Mouse (Mus musculus) gastrocnemius, adult 18-20 months (tissue): ENCODE data around the gene Unc79. TPM values are rescaled to one million over a fixed set of nuclear protein-coding genes. Genes with fewer than 3 reads are reported as not detected.

Source experiments
- DNase-seq: peaks from one replicate; pipeline ENCODE4 v3.0.0; 2021; ENCODE audit warnings: low spot score
- total RNA-seq, 2 experiments: library from RNA; stranded (reverse); gene quantifications; 2 replicates each; pipeline ENCODE4 v1.2.3; 2021

Unc79 gene
- total RNA-seq, 2 experiments from 2014 or later: 0.02 to 0.11 TPM

DNA sequence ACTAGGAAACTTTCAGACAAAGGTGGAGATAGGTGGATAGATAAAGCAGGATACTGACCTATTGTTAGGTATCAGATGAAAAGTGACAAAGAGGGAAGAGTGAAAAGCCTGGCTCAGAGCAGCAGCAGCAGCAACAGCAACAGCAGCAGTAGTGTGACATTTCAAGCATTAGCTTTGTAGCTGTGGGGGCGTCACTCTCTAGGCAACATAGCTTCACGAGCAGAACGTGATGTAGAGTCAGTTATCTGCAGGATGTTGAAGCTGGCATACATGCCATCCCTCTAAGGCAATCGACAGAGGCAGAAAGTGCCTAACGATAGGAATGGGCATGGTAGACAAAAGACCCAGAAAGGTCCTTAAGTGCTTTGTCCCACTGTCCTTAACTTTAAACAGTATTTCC is 173.3 kb downstream of the Unc79 start:
- DNase-seq: no peak

DNA sequence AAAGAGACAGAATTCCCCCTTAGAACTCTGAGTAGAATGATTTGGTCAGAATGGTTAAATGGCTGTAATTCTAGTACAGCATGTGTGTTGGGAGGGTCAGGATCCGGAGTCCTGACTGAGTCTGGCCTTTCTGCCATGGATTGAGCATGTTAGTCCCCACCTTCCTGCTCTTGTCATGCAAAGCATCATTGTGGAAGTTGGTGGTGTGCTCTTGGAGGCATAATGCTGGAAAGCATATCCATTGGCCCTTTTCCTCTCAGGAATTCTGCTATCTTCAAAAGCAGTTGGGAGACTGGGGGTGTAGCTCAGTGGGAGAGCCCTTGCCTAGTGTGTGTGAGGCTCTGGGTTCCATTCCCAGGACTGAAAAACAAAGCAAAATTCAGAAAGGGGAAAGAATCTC is 175.2 kb downstream of the Unc79 start:
- no peak for DNase-seq

- no peak for DNase-seq
Observed at GRCm38 (mm10) chr12:103128914-103129313, 180.3 kb downstream of the Unc79 start.

DNA sequence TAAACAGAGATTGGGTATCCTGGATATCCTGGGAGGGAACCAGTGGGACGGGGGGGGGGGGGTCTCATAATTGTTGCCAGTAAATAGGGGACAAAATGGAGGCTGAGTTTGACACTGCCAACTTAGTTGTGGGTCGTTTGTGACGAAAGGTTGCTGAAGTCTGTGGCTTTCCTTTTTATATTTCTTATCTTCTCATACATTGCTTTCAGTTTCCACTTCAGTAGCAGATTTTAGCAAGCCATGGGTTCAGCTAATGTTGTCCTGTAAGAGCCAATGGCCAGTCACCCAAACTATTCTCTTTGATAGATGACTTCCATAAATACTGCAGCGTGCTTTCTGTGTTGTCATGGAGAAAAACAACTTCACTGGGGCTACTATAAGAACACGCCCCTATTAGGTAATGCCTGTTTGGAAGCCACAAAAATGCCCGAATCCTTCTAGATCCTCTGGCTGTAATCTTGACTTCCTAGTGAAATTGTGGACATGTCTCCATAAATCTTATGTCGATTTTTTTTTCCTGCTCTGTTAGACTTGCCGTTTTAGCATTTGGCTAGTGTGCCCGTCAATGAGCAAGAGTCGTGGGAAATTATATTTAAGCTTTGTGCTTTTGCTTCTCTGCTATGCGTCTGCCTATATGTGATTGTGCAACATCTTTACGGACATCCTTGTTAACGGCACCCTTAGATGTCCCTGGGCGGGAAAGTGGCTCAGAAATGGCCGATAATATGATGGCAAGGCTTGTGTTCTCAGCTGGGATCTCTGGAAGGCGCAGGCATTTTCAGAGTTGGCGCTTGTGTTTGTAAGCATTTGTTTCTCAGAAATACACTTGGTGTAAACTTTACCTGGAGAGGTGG is 181.0 kb downstream of the Unc79 start:
- DNase-seq: no peak

- DNase-seq: no peak
Observed at GRCm38 (mm10) chr12:103131419-103131818, 182.8 kb downstream of the Unc79 start.

- DNase-seq: peak; percentile 64
Observed at GRCm38 (mm10) chr12:103142550-103143010, 193.9 kb downstream of the Unc79 start.

DNA sequence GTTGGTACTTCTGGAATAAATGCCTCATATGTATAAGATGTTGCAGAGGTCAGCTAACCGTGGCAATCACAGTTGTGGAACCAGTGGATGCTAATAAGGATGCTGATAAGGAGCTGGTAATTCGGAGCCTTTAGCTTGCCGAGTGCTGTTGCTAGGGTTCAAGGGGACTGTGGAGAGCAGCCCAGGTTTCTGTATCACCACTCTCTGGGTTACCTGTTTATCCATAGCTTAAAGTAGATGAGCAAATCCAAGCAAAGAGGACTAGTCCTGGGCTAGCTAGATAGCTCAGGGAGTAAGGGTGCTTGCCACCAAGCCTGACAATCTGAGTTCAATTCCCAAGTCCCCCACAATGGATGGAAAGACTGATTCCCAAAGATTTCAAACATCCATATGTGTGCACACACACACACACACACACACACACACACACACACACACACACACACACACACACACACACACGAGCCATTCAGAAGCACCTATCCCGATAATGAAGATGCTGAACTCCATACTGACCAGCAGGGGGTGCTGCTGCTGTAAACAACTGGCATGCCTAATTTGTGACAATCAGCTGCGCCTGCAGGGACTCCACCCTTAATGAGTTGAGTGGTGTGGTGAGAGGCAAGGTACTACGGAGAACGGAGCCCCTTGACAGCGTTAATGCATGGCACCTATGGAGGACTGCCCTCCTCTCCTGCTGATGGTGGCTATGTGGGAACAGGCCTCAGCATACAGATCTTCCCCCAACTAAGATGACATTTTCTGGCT is 195.3 kb downstream of the Unc79 start:
- peak; percentile 65 for DNase-seq

DNA sequence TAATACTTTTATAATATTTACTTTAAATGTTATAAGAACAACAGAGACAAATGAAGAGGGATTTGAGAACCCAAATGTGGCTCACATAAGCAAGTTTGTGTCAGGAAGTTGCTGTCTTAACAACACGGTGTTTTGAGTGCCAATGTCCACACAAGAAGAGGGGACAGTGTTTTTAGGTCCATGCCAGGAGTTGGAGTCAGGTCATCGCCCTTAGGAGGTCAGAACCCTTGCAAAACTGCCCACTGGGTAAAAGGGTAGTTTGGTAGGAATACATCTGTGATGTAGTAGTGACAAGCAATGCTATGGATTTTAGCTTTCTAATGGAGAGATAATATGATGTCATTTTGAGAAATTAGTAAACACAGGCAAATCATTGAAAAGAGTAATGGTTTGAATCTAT is 201.6 kb downstream of the Unc79 start:
- DNase-seq: no peak

GRCm38 (mm10) chr12:103154927-103155326 is 206.3 kb downstream of the Unc79 start:
- DNase-seq: no peak

- no peak for DNase-seq
Observed at GRCm38 (mm10) chr12:103155406-103155805, 206.7 kb downstream of the Unc79 start.

GRCm38 (mm10) chr12:103157129-103157910 is 208.7 kb downstream of the Unc79 start:
- no peak for DNase-seq

DNA sequence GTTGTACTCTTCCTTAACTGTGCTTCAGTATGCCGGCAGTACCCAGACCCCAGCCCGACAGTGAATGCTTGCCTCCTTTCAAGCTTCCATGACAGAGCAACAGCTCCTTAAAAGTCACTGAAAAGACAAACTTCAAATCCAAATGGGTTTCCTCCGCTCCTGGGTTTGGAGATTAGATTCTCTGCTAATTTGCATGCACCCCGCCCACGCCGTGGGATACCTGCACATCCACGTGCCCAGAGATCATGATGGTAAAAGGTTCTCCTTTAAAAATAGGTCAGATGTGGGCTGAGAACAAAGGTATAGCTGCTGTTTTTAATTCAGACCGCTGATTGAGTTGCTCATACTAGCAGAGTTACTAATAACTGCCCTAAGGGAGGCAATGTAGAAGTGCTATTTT is 210.4 kb downstream of the Unc79 start:
- DNase-seq: no peak

GRCm38 (mm10) chr12:103160721-103161120 is 212.1 kb downstream of the Unc79 start:
- DNase-seq: no peak

- DNase-seq: no peak
Observed at GRCm38 (mm10) chr12:103163596-103163995, 214.9 kb downstream of the Unc79 start.

DNA sequence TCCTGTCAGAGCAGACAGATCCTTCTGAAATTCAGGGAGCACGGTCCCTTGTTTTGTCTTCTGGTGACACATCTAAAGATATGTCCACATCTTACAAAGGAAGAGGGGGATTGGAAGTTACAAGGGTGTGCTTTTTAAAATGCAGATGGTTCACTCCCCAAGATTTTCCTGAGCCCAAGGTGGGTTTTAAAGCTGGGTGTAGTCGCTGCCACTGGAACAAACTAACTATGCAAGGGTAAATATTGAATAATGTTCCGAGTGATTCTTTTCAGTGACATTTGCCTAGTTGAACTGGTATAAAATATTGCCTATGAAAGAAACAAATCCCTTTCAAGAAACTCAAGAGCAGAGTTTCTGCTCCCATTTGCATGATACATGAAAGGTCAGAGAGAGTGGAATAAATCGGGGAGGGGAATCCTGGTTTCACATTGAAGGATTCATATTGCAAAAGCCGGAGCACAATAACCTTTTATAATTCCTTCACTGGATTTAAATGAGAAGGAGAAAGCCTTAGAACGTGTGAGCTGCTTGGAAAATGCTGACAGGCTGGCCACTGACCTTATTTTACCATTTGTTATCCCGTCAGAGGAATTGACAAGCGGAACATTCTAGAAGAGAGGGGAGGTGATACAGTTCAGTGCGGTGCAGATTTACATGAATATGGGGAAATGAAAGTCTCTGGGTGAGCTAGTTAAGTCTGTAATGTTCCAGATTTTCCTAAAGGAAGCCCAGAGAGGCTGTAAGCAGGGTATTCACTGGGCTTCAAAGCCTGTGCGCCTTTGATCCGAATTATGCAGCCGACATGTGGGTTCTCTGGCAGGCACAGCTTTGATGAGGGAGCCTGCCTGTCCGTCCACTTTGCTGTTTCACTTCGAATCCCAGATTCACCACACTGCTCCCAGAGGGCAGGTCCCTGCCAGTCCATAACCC is 215.7 kb downstream of the Unc79 start:
- DNase-seq: no peak

GRCm38 (mm10) chr12:103168892-103169291 is 220.2 kb downstream of the Unc79 start:
- DNase-seq: no peak

DNA sequence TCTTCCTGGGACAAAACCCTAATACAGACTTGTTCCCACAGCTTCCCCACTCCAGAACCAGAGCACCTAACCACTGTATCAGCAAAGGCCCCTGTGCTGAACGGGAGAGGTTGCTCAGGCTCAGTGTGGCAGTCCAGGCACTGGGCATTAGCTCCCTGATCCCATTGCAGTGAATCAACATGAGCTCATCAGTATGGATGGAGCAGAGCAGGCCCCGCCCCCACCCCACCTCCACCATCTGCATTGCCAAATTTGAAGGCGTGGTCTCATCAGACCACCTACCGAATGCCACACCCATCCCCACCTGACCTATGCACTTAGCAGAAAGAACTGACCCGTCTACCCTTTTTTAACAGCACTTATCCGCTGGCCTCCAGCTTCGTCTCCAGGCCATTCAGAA is 234.4 kb downstream of the Unc79 start:
- DNase-seq: no peak

DNA sequence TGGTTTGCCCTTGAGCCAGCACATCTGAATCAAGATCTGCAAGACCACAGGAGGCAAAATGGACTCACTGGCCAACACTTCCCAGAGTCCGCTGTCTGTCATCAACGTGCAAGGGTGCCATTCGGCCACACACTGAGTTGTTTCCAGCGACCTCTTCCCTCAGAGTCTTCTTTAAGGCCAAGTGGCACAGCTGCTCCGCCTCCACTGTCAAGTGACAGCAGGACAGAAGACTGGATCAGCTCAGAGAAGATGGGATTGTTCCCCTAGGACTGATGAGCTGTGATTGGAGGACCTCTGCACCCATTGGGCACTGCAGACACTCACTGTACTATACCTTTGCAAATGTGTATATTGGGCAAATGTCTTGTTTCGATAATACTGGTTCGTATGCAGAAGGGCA is 238.4 kb downstream of the Unc79 start:
- DNase-seq: no peak

- no peak for DNase-seq
Observed at GRCm38 (mm10) chr12:103188223-103188622, 239.6 kb downstream of the Unc79 start.

DNA sequence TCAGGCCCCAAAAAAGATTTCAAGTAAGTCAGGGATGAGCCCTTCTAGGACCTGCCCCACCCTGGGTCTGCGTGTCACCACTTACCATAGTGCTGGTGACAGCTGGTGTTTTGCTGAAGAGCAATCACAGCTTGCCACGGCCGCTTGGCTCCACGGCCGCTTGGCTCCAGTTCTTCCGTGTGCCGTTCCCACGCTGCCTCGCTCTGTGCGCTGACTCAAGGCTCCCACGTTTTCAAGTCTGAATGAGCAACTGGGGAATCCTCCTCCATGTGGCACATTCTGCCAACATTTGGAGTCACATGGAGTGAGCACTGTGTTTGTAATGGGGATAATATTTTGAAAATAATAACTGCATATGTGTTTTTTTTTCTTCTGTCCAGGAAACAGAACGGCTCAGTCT is 241.1 kb downstream of the Unc79 start:
- DNase-seq: no peak

DNA sequence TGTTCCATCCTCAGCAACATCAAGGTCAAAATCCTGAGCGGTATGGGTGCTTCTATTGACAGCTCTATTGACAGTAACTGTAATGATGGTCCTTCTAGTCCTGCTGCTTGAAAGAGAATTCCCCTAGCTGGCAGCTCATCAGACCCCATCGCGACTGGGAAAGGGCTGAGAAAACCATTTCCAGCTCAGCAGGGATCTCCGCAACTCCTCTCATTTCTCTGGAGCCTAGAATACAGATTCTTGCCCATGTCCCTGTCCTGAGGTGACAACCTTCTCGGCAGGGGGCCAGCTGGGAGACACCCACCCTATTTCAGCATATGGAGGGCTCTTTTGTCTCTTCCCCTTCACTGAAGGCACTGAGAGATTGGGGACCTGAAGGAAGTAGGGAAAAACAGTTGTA is 244.3 kb downstream of the Unc79 start:
- no peak for DNase-seq
